Mouse (Mus musculus): ENCODE results near the gene Cyp2d9. TPM values are rescaled to one million over a fixed set of nuclear protein-coding genes. Genes with fewer than 3 reads are reported as not detected.
"Not testable (repeated sequence)": the region's sequence is repeated elsewhere in the genome, so short reads cannot be mapped to it uniquely, and the experiment has no call there.

Cyp2d9 gene
- total RNA-seq, 2 experiments from 2014 or later: not detected

DNA sequence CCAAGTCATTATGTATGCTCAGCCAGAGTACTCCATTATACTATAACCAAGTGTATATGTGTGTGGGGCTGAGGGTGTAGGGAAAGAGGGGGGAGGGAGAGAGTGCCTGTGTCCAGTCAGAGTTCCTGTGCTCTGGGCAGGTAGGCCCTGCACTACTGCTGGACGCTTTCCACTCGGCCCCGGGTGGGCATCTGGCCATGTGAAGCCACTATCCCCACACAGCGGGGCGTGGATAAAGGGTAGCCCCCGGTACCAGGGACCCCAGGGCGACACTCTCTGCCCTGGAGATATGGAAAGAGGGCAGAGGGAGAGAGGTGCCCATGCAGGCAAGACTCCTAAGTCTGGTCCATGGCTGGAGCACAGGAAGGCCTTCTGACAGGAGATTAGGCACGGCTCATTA is 12.0 kb downstream of the Cyp2d9 start:
- no peak for DNase-seq (ENCODE audit: low spot score in 2 of 2)

DNA sequence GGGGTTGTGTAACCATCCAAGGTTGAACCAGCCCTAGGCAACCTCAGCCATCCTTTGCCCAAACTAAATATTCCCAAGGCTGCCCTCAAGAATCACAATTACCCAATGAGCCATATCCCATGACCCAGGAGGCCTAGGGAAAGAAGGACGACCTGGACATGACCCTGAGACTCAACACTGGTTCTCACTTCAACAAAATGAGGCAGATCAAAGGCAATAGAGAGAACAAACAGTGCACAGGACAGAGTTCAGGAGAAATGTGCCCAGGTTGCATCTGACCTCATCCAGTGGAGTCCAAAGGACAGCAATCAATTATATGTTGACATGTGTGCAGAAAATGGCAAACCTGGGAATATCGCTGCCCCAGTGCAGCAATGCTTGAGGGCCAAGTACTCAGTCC is 16.8 kb downstream of the Cyp2d9 start:
- DNase-seq (ENCODE audit: low spot score in 2 of 2): not testable (repeated sequence)

GRCm38 (mm10) chr15:82452133-82452532 is 18.9 kb downstream of the Cyp2d9 start:
- DNase-seq (ENCODE audit: low spot score in 2 of 2): not testable (repeated sequence)

DNA sequence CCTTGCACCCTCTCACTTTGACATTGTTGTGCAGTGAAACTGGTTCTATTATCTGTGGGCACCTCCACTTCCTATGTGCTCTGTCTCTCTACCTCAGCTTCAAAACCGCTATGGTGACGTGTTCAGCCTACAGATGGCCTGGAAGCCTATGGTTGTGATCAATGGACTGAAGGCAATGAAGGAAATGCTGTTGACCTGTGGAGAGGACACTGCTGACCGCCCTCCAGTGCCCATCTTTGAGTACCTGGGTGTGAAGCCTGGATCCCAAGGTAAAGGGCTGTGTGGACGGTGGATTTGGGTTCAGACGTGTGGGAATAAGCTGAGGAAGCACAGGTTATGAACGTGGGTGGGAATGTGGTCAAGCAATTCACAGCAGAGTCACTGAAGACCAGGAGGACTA is 20.3 kb downstream of the Cyp2d9 start:
- not testable (repeated sequence) for DNase-seq (ENCODE audit: low spot score in 2 of 2)

- not testable (repeated sequence) for DNase-seq (ENCODE audit: low spot score in 2 of 2)
Observed at GRCm38 (mm10) chr15:82456086-82456790, 23.0 kb downstream of the Cyp2d9 start.

DNA sequence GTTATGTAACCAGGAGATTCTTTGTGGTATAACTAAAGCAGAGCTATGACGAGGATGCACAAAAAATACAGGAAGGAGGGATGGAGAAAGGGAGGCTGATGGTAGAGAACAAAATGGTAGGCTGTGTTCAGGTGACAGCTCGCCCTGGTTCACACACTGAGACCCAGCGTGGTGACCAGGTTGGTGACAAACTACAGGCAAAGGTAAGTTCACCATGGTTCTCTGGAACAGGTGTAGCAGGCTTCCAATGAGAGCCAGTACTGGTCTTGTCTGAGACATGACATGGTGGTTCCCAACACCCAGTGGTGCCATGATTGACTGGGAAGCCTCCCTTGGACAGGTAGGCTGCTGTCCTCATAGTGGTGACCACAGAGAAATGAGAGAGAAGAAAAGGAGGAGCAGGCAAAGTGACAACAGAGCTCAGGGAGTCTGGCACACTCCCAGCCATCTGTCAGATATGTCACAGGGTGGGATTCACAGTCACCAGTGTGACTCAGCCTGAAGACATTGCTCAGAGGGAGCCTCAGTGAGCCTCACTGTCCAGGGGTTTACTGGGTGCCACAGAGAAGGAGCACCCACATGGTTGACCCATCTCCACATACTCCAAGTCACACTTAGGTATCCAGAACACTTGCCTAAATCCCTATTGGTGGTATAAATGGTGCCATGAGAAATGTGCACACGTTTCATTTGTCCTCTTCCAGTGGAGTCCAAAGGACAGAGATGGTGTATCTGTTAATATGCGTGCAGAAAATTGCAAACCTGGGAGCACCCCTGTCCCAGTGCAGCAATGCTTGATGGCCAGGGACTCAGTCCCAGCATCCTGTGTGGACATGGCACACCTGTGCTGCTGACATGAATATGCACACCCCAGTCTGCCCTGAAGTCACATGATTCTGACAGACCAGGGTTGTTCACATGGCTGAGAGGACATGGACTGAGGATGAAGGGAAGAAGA is 24.1 kb downstream of the Cyp2d9 start:
- DNase-seq (ENCODE audit: low spot score in 2 of 2): no peak

DNA sequence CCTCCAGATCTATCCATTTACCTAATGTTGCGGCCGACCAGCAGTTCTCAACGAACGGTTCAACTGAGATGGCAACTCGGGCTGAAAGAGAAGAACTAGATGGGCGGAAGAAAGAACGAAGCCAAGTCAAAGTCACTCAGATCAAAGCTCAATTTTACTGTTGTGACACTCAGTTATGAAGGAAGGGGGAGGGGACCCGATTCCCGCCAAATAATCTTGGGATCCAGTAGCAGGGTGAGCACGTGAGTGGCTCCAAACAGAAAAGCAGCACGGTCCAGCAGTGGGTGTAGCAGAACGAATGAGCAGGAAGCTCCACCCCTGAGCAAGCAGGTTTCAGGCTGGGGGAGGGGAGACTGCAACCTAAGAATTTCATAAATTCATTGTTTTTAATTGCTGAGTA is 26.0 kb downstream of the Cyp2d9 start:
- not testable (repeated sequence) for DNase-seq (ENCODE audit: low spot score in 2 of 2)

- no peak for DNase-seq (ENCODE audit: low spot score in 2 of 2)
Observed at GRCm38 (mm10) chr15:82464701-82465100, 31.5 kb downstream of the Cyp2d9 start.

- not testable (repeated sequence) for DNase-seq (ENCODE audit: low spot score in 2 of 2)
Observed at GRCm38 (mm10) chr15:82494273-82494672, 61.0 kb downstream of the Cyp2d9 start.

Small RNA genes lying within 50 kb of the gene (microRNA-seq; reads per million reads assigned to microRNA genes)
- 0 reads per million in 2 experiments for gene Gm25990 (ENCODE audit: borderline number of aligned reads in 2 of 2)
- gene Gm27331 (ENCODE audit: borderline number of aligned reads in 2 of 2): 0 reads per million in 2 experiments
- gene Gm27622 (ENCODE audit: borderline number of aligned reads in 2 of 2): 0 reads per million in 2 experiments
- 0 reads per million in 2 experiments for gene Gm27825 (ENCODE audit: borderline number of aligned reads in 2 of 2)
- gene Mir7684 (ENCODE audit: borderline number of aligned reads in 2 of 2): 0 reads per million in 2 experiments

Other genes with a start within 250 kb of the Cyp2d9 start
- gene Shisa8, start 220.6 kb upstream of the Cyp2d9 start, total RNA-seq (2021): under 1 TPM; 0.13 to 0.27 TPM
- under 1 TPM; 0.16 to 0.17 TPM for gene Tnfrsf13c, start 209.1 kb upstream of the Cyp2d9 start, total RNA-seq (2021)
- gene Cenpm, start 188.7 kb upstream of the Cyp2d9 start, total RNA-seq (2021): 1 to 10 TPM; 2.4 to 2.5 TPM
- under 1 TPM; 0.33 to 0.90 TPM for gene 1500009C09Rik, start 181.0 kb upstream of the Cyp2d9 start, total RNA-seq (2021)
- gene Sept3, start 158.5 kb upstream of the Cyp2d9 start, total RNA-seq (2021): 1 to 10 TPM; 3.4 to 3.8 TPM
- gene Wbp2nl, start 134.5 kb upstream of the Cyp2d9 start, total RNA-seq (2021): not detected
- gene Naga, start 94.5 kb upstream of the Cyp2d9 start, total RNA-seq (2021): 10 to 100 TPM; 46.1 to 67.0 TPM
- gene Pheta2, start 94.5 kb upstream of the Cyp2d9 start, total RNA-seq (2021): 1 to 10 TPM in 1 of 2 experiments, under 1 TPM in 1; 0.46 to 1.1 TPM
- gene Smdt1, start 94.5 kb upstream of the Cyp2d9 start, total RNA-seq (2021): 100 to 1,000 TPM; 173 to 178 TPM
- 100 to 1,000 TPM; 512 to 543 TPM for gene Ndufa6, start 79.1 kb upstream of the Cyp2d9 start, total RNA-seq (2021)
- 10 to 100 TPM; 47.7 to 48.8 TPM for gene Cyp2d22, start 53.2 kb upstream of the Cyp2d9 start, total RNA-seq (2021)
- gene Cyp2d11, start 39.4 kb upstream of the Cyp2d9 start, total RNA-seq (2021): under 1 TPM in 1 of 2 experiments, not detected in 1; 0.63 TPM
- gene Cyp2d10, start 26.2 kb upstream of the Cyp2d9 start, total RNA-seq (2021): not detected
- gene Cyp2d12, start 121.6 kb downstream of the Cyp2d9 start, total RNA-seq (2021): not detected
- gene Cyp2d34, start 187.5 kb downstream of the Cyp2d9 start, total RNA-seq (2021): not detected

Data from adrenal gland, adult 18-20 months (tissue).